Mouse (Mus musculus) CD4-positive helper T cell, adult 2 months (primary cell): ENCODE measurements around the gene Sult6b1.

Experiments
- DNase-seq: peaks from one replicate; pipeline ENCODE4 v3.0.0-alpha.2; 2012; ENCODE audit warnings: low read depth, missing footprints, low spot score

Sult6b1 gene

GRCm38 (mm10) chr17:78906892-78907291 is at the start of gene Sult6b1:
Gene Sult6b1, minus strand, starts transcription at chr17:78906992.
- DNase-seq: no peak

GRCm38 (mm10) chr17:78953240-78953639 is 46.4 kb upstream of the Sult6b1 start:
- no peak for DNase-seq

GRCm38 (mm10) chr17:78952070-78952469 is 45.3 kb upstream of the Sult6b1 start:
- no peak for DNase-seq

DNA sequence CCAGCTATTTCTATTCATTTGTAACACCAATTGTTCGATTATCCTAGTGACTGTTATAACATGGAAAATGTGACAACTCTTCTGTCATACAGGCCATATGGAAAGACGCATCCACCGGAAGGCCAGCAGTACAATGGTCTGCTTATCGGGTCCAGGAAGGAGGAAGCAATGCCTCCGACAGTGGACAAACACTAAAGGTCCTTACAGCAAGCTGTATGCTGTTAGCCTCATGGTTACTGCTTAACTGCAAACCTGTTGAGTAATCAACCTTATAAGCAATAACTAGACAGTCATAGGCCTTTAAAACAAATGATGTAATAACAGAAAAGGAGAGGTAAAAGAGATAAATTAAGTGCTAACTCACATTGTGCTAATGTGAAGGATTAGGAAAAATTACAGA is 44.4 kb upstream of the Sult6b1 start:
- no peak for DNase-seq

DNA sequence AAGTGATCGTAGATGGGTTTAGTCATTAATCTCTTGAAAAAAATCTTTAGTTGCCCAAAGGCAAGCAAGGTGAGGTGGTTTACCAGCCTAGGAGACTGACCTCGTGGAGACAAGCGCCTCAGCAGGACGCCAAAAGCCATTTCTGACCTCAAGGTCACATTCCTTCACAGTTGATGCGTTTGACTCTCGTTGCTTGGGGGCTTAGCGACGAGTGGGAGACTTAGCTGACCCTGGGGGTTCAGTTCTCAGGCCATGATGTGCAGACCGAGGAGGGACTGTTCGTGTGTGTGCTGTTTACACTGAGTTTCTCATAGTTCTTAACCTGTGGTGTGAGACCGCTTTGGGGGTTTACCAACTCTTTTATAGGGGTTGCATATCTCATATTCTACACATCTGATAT is 35.8 kb upstream of the Sult6b1 start:
- no peak for DNase-seq

DNA sequence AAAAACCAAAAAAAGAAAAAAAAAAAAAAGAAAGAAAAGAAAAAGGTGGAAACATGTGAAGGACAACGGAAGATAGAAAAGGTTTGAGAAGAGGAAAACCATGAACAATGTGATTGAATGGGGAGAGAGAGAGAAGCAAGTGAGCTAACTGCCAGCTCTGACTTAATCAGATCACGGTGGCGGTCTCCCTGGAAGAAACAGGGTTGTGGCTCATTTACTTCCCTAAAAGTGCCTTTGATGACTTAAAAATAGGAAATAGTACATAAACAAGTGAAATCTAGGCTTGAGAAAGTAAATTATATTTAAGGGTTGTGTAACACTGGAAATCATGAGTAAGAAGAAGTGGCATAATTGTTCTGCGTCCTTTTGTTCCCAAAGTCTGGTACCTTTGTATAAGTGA is 32.1 kb upstream of the Sult6b1 start:
- no peak for DNase-seq

DNA sequence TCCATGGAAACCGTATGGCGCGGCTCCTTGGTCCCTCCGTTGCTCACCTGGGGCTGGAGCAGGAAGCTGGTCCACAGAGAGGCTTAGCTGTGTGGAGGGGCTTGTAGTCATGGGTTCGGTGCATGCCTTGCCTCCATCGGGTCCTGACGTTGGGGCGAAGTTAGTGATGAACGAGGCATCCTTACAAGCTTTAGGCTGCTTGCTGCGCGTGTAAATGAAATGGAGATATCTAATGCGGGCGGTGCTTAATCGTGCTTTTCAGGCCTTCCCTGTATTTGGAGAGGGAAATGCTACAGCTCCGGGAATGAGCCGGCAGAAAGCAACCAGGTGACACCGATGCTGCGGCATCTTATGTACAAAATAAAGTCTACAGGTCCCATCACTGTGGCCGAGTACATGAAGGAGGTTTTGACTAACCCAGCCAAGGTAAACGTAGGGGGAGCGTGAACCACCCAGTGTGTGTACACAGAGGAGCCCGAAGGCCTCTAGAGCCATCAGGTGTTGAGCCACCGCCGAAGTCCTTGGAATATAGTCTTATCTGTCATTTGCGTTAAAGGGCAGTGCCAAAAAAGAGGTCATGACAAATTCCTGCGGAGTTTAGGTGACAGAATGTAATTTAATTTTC is 30.5 kb upstream of the Sult6b1 start:
- no peak for DNase-seq

- DNase-seq: peak; percentile 98
Observed at GRCm38 (mm10) chr17:78936466-78937228, 29.9 kb upstream of the Sult6b1 start, which contains the start of the genes Cebpz and Ndufaf7. Gene Cebpz, minus strand, starts transcription at chr17:78937066. Gene Ndufaf7, plus strand, starts transcription at chr17:78937136.

- no peak for DNase-seq
Observed at GRCm38 (mm10) chr17:78935857-78936256, 29.1 kb upstream of the Sult6b1 start.

DNA sequence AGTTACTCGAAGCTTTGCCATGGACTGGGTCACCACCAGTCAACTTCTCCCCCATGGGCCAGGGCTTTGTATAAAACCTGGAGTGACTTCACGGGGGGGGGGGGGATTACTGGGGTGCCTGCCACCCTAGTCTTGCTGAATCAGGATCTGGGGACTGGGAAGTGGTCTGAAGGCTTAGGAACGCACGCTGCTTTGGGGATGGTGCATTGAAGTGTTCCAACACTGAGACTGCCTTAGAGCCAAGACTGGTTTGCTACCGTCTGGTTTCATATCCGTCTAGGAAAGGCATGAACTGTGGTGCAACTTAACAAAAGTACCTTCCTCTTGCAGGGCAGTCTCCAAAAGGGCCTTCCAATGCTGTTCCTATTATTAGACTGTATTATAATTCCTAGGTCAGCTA is 10.9 kb upstream of the Sult6b1 start:
- no peak for DNase-seq

DNA sequence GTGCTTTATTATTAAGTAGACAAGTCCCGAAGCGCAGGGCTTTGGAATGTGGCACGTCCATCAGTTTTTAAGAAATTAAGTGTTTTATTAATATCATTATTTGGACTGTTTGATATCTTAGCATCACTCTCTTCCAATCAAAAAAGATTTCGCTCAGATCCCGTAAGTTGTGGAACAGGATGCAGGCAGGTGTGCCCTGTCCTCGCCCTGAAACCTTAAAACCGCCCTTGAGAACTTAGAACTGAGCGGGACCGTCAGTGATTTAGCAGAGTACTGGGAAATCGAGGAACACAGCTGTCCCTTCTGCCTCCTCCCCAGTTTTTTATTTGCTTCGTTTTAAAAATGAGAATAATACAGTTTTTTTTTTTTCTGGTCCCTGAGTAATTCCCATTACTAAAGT is 10.1 kb upstream of the Sult6b1 start:
- DNase-seq: no peak

GRCm38 (mm10) chr17:78916369-78916813 is 9.6 kb upstream of the Sult6b1 start, which contains the start of gene Cebpzos:
Gene Cebpzos, plus strand, starts transcription at chr17:78916500.
- DNase-seq: peak; percentile 92

DNA sequence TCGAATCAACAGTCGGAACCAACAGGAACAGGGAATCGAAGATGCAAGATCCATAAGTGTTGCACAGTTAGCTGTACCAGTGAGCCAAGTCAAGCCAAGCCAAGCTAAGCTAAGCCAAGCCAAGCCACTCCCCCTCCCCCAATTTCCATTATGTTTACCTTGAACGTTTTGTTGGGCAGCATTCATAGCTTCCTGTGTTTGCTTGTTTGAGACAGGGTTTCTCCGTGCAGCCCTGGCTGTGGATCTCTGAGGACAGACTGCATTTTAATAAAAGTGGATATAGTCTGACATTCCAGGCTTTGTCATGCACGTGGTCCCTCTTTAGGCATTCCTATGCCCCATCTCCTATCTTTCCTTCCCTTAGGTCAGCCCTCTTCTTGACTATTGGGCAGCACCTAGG is 9.0 kb upstream of the Sult6b1 start:
- peak; percentile 44 for DNase-seq

- no peak for DNase-seq
Observed at GRCm38 (mm10) chr17:78913921-78914320, 7.1 kb upstream of the Sult6b1 start.

- DNase-seq: peak; percentile 15
Observed at GRCm38 (mm10) chr17:78912861-78913281, 6.1 kb upstream of the Sult6b1 start.

DNA sequence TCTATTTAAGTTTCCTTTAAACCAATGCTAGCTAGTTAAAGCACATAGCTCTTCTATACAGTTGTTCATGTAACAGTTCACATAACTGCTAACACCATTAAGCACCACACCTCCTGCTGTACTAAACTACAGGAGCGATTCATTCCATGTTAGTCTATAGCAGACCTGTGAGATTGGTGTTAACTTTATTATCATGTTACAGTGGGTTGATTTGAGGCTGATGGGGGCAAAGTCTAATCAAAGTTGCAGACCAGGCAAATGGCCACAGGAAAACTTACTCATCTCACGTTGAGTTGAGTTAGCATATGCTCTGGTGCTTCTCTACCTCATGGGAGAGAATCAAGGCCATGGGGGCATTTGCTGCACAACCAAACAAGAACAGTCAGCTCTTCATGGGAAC is 2.6 kb upstream of the Sult6b1 start:
- DNase-seq: no peak

- DNase-seq: no peak
Observed at GRCm38 (mm10) chr17:78903158-78903557, 3.6 kb downstream of the Sult6b1 start.

- DNase-seq: peak; percentile 34
Observed at GRCm38 (mm10) chr17:78895394-78895793, 11.4 kb downstream of the Sult6b1 start.

DNA sequence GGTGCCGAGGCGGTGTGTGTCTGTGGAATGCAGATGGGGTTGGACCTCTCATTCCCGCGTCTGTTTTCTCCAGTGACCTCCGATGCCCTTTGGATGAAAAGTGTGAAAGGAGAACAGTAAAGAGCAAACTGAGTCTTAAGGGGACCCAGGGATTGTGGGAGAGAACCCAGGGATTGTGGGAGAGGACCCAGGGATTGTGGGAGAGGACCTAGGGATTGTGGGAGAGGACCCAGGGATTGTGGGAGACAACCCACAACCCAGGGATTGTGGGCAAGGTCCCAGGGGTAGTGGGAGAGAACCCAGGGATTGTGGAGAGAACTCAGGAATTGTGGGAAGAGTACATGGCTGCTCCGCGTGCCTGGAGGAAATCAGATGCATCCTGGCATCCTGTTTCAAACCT is 11.8 kb downstream of the Sult6b1 start:
- no peak for DNase-seq

DNA sequence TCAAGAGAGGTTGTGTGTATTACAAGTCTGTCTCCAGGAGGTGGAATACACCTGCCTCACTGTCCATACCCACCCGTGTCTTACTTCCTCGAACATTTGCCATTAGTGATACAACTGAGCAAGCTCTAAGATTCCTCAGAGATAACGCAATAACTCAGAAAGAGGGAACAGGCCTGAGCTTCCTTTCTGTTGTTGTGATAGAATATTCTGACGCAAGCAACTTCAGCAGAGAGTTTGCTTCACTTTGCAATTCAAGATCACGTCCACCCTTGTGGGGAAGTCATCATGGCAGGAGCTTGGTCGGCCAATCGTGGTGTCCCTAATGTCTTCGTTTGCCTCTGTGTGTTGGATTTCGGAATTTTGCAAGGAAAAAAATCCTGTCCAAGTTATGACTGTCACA is 15.8 kb downstream of the Sult6b1 start:
- no peak for DNase-seq

GRCm38 (mm10) chr17:78889184-78889583 is 17.6 kb downstream of the Sult6b1 start:
- DNase-seq: no peak

- no peak for DNase-seq
Observed at GRCm38 (mm10) chr17:78888554-78888953, 18.2 kb downstream of the Sult6b1 start.
